In the genomic region with DNA sequence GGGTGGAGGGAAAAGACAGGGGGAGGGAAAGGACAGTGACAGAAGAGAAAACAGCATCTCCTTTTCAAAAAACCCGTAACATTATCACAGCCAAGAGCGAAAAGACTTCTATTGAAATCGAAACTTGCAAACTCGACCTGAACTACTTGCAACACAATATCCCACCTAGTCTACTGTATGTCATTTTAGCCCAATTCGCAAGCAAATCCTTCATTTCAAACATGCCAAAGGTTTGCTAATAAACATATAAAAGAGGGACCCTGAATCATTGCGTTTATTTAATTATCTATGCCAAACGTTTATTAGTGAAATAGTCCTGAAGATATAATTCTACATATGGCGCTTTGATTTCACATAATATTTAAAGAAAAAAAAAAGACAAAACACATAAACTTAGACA, we compare ENCODE assay signal across 14 mouse cellular contexts. TPM values are rescaled to one million over a fixed set of nuclear protein-coding genes. Genes with fewer than 3 reads are reported as not detected.
DNase-seq lines count a peak whose midpoint lies in the region; ATAC-seq lines count a peak whose summit lies in the region.
"Had no signal": no experiment of that assay in that cellular context is flagged by ENCODE, and none has a peak within 500 bp of the region (broad histone marks: within the 10 kb centered on the region; RNA-seq: fewer than 3 reads in every experiment).

No protein-coding gene starts in this region.

- H3K9ac ChIP-seq in heart, embryonic 14.5 days (ENCODE audit: low read length): no peak overlapping the region
- no peak overlapping the region for H3K9ac ChIP-seq in midbrain, embryonic 11.5 days (ENCODE audit: low read length)
- H3K9ac ChIP-seq in stomach, embryonic 15.5 days: no peak overlapping the region
- H3K9ac ChIP-seq: liver, postnatal 0 days had no signal

- H3K27ac ChIP-seq in heart, embryonic 14.5 days (replicated peaks in 1 of 2; ENCODE audit: control insufficient read depth in 1 of 2, insufficient read depth in 1 of 2, low read depth in 2 of 2, low read length in 2 of 2): no peak overlapping the region
- H3K27ac ChIP-seq in midbrain, embryonic 11.5 days (ENCODE audit: low read depth, low read length): no peak overlapping the region
- H3K27ac ChIP-seq in midbrain, embryonic 10.5 days (replicated peaks): no peak overlapping the region
- H3K27ac ChIP-seq in stomach, embryonic 15.5 days: no peak overlapping the region

- no peaks in the 10 kb centered on the region for H3K36me3 ChIP-seq in heart, embryonic 14.5 days (ENCODE audit: control insufficient read depth, insufficient read depth, low read length)
- no peaks in the 10 kb centered on the region for H3K36me3 ChIP-seq in midbrain, embryonic 11.5 days (ENCODE audit: control insufficient read depth, insufficient read depth, low read length)
- no peaks in the 10 kb centered on the region for H3K36me3 ChIP-seq in midbrain, embryonic 10.5 days
- H3K36me3 ChIP-seq in stomach, embryonic 15.5 days: no peaks in the 10 kb centered on the region

- H3K27me3 ChIP-seq in heart, embryonic 14.5 days (ENCODE audit: control insufficient read depth, insufficient read depth, low read length): peaks cover 97% of the 10 kb centered on the region
- peaks cover 96% of the 10 kb centered on the region for H3K27me3 ChIP-seq in midbrain, embryonic 11.5 days (ENCODE audit: control insufficient read depth, insufficient read depth, low read length)
- peaks cover 100% of the 10 kb centered on the region for H3K27me3 ChIP-seq in midbrain, embryonic 10.5 days (ENCODE audit: low read depth, poor library complexity, severe bottlenecking)
- H3K27me3 ChIP-seq in stomach, embryonic 15.5 days (replicated peaks): peaks cover 42% of the 10 kb centered on the region

- peak overlapping the region; percentile 56 for H3K4me2 ChIP-seq in heart, embryonic 14.5 days (ENCODE audit: low read length)
- no peak overlapping the region for H3K4me2 ChIP-seq in midbrain, embryonic 11.5 days
- peak overlapping the region; percentile 40 for H3K4me2 ChIP-seq in stomach, embryonic 15.5 days

- no peak for ATAC-seq in heart, embryonic 14.5 days (ENCODE audit: insufficient number of reproducible peaks, insufficient read depth, low FRiP score, low read depth)
- no peak for ATAC-seq in midbrain, embryonic 11.5 days (ENCODE audit: low FRiP score)
- ATAC-seq in stomach, embryonic 15.5 days (ENCODE audit: insufficient read depth, low FRiP score, low read depth): no peak
- ATAC-seq: liver, postnatal 0 days had no signal

- H3K4me3 ChIP-seq in heart, embryonic 14.5 days (ENCODE audit: control insufficient read depth in 1 of 2, insufficient read depth in 1 of 2, low read depth in 1 of 2, low read length in 2 of 2): peak overlapping the region in 1 of 2 experiments; percentile 22; a peak in 2 of 4 replicates
- no peak overlapping the region for H3K4me3 ChIP-seq in midbrain, embryonic 11.5 days (ENCODE audit: low read depth, low read length)
- no peak overlapping the region for H3K4me3 ChIP-seq in midbrain, embryonic 10.5 days
- no peak overlapping the region for H3K4me3 ChIP-seq in stomach, embryonic 15.5 days (replicated peaks)

- DNase-seq in heart, adult 9 months (ENCODE audit: low spot score in 2 of 2): no peak
- peak; percentile 93 for DNase-seq in midbrain, embryonic 11.5 days (ENCODE audit: low spot score, missing footprints)
- no peak for DNase-seq in midbrain, embryonic 10.5 days (ENCODE audit: low spot score)
- peak; percentile 9 for DNase-seq in forelimb bud, embryonic 11.5 days (ENCODE audit: low read depth, low spot score)
- no peak for DNase-seq in layer of hippocampus, adult 9-11 months
- no peak for DNase-seq in thymus, postnatal 10 days (ENCODE audit: low spot score in 2 of 2)
- DNase-seq: adrenal gland, postnatal 14 days; cerebellum, adult 18-20 months; gastrocnemius, postnatal 14 days; kidney, postnatal 25 days; liver, postnatal 0 days; right cerebral cortex, adult 18-20 months had no signal

- peaks cover 6 to 7% of the 10 kb centered on the region in 2 experiments for H3K4me1 ChIP-seq in heart, embryonic 14.5 days (ENCODE audit: control insufficient read depth in 2 of 2, insufficient read depth in 2 of 2, low read length in 2 of 2)
- no peaks in the 10 kb centered on the region for H3K4me1 ChIP-seq in midbrain, embryonic 11.5 days (ENCODE audit: control insufficient read depth, insufficient read depth, low read length)
- peaks cover 16% of the 10 kb centered on the region for H3K4me1 ChIP-seq in midbrain, embryonic 10.5 days
- H3K4me1 ChIP-seq in stomach, embryonic 15.5 days: peaks cover 5% of the 10 kb centered on the region; the same call in 1 of the 2 replicates

- no peaks in the 10 kb centered on the region for H3K9me3 ChIP-seq in heart, embryonic 14.5 days (ENCODE audit: control insufficient read depth, low read length)
- no peaks in the 10 kb centered on the region for H3K9me3 ChIP-seq in midbrain, embryonic 11.5 days (ENCODE audit: control insufficient read depth, low read length)
- no peaks in the 10 kb centered on the region for H3K9me3 ChIP-seq in midbrain, embryonic 10.5 days (replicated peaks)
- no peaks in the 10 kb centered on the region for H3K9me3 ChIP-seq in stomach, embryonic 15.5 days

- 10% methylated on average over 8 of the region's 8 CpGs for WGBS in heart, embryonic 14.5 days
- WGBS in midbrain, embryonic 11.5 days: 1% methylated on average over 8 of the region's 8 CpGs
- WGBS in midbrain, embryonic 10.5 days: 2% methylated on average over 8 of the region's 8 CpGs
- 28% methylated on average over 8 of the region's 8 CpGs for WGBS in stomach, embryonic 15.5 days

RNA-seq across cellular contexts. Expression of gene Isl1, which starts 11.5 kb away (rescaled TPM):
- polyA plus RNA-seq in heart, embryonic 14.5 days (2014; fragmentation: Nextera tagmentation; extraction: Ambion mirVana): 2.3 and 5.4 TPM in 2 replicates
- polyA plus RNA-seq in midbrain, embryonic 11.5 days (2014; fragmentation: Nextera tagmentation; extraction: Ambion mirVana): 15.4 and 18.6 TPM in 2 replicates
- 16.4 and 20.7 TPM in 2 replicates for polyA plus RNA-seq in midbrain, embryonic 10.5 days (2016; fragmentation: Nextera tagmentation; extraction: Ambion mirVana)
- polyA plus RNA-seq in stomach, embryonic 15.5 days (2015; fragmentation: Nextera tagmentation; extraction: Ambion mirVana): 29.7 and 42.1 TPM in 2 replicates
- polyA plus RNA-seq: liver, postnatal 0 days had no signal

Comparison
In these comparisons a context has a peak if more than half of its experiments do, and no peak if none do; other contexts are left out.
1. DNase-seq: peak in midbrain, embryonic 11.5 days (single experiment) and forelimb bud, embryonic 11.5 days (single experiment); none in heart, adult 9 months (0 of 2), midbrain, embryonic 10.5 days (single experiment), layer of hippocampus, adult 9-11 months (single experiment) and thymus, postnatal 10 days (0 of 2).